Mouse (Mus musculus) heart, embryonic 15.5 days (tissue): ENCODE measurements around the gene Ubl7. TPM values are rescaled to one million over a fixed set of nuclear protein-coding genes. Genes with fewer than 3 reads are reported as not detected.

Experiments used
- ATAC-seq: fragments of 200-750 bp; cut with Nextera tagmentation; replicated peaks from 2 replicates; pipeline ENCODE4 v1.8.0; 2017; ENCODE audit warnings: low read depth, moderate TSS enrichment; ENCODE audit not compliant: insufficient number of reproducible peaks, insufficient read depth, low FRiP score
- H3K27ac ChIP-seq: fragments of 300-500 bp; sonication (generic); 2 replicates; pipeline ENCODE4 v1.5.1; 2015; ENCODE audit warnings: mild to moderate bottlenecking, inconsistent platforms
- H3K27me3 ChIP-seq: fragments of 300-500 bp; sonication (generic); 2 replicates; pipeline ENCODE4 v1.6.1; 2015; ENCODE audit warnings: inconsistent platforms
- H3K36me3 ChIP-seq: fragments of 300-500 bp; sonication (generic); 2 replicates; pipeline ENCODE4 v1.6.1; 2015; ENCODE audit warnings: mild to moderate bottlenecking, inconsistent platforms
- H3K4me1 ChIP-seq: fragments of 300-500 bp; sonication (generic); replicated peaks from 2 replicates; pipeline ENCODE4 v1.6.1; 2015; ENCODE audit warnings: inconsistent platforms
- H3K4me2 ChIP-seq: fragments of 300-500 bp; sonication (generic); 2 replicates; pipeline ENCODE4 v1.6.1; 2015; ENCODE audit warnings: inconsistent platforms, mild to moderate bottlenecking, moderate library complexity
- H3K4me3 ChIP-seq: fragments of 300-500 bp; sonication (generic); 2 replicates; pipeline ENCODE4 v1.5.1; 2015; ENCODE audit warnings: mild to moderate bottlenecking, inconsistent platforms
- H3K9ac ChIP-seq: fragments of 300-500 bp; sonication (generic); 2 replicates; pipeline ENCODE4 v1.6.1; 2015; ENCODE audit warnings: mild to moderate bottlenecking, inconsistent platforms
- H3K9me3 ChIP-seq: fragments of 300-500 bp; sonication (generic); replicated peaks from 2 replicates; pipeline ENCODE4 v1.6.1; 2016; ENCODE audit warnings: inconsistent platforms
- WGBS: fragments of 180-500 bp; shearing (Covaris S2); methylation state at CpG from one replicate; pipeline ENCODE4 v1.1.7; 2015; ENCODE audit warnings: mixed read lengths; 5-methylcytosine and 5-hydroxymethylcytosine counted together
- polyA plus RNA-seq: library from polyadenylated mRNA; unstranded; fragments of >200 nt; fragmentation: Nextera tagmentation; extraction: Ambion mirVana; gene quantifications from 2 replicates; pipeline ENCODE4 v1.2.1, GENCODE M21; 2015

Gene Ubl7
- polyA plus RNA-seq, 1 experiment from 2014 or later = 100 TPM

DNA sequence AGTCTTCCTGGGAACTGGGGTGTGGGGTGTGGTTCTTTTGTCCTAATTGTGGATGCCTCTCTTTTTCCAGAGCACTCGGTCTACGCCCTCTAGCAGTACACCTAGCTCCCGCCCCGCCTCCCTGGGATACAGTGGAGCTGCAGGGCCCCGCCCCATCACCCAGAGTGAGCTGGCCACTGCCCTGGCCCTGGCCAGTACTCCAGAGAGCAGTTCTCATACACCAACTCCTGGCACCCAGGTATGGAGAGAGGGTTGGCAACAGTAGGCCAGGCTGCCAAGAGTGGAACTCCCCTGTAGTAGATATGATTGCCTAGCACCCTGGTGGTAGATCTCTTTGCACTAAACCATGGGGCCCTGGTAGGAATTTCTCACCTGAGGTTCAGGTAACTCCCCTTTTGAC is 11.6 kb downstream of the Ubl7 start:
- 92% methylated on average over 5 of the region's 5 CpGs for WGBS
- H3K4me2 ChIP-seq = no peak overlapping the region
- H3K27ac ChIP-seq = no peak overlapping the region
- H3K4me1 ChIP-seq = no peaks in the 10 kb centered on the region
- H3K9ac ChIP-seq = no peak overlapping the region
- H3K27me3 ChIP-seq = no peaks in the 10 kb centered on the region
- H3K36me3 ChIP-seq = peaks cover 88% of the 10 kb centered on the region
- H3K9me3 ChIP-seq = no peaks in the 10 kb centered on the region
- no peak overlapping the region for H3K4me3 ChIP-seq
- no peak for ATAC-seq

DNA sequence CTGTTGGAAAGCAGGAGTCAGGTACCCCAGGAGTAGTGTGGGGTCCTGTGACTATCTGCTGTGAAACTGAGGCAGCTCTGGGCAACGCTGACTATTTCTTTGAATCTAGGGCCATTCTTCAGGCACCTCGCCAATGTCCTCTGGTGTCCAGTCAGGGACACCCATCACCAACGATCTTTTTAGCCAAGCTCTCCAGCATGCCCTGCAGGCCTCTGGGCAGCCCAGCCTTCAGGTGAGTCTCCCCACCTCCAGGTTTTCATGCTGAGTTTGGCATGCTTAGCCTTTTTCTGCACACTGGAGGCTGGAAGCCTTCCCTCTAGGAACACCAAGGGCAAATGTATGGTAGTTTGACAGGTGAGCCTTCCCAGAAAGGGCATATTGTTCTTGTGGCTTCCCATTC is 12.3 kb downstream of the Ubl7 start:
- Histone ChIP-seq H3K9me3 (no peaks in the 10 kb centered on the region), H3K27me3 (no peaks in the 10 kb centered on the region), H3K4me3 (no peak overlapping the region), H3K4me2 (no peak overlapping the region), H3K27ac (no peak overlapping the region), H3K9ac (no peak overlapping the region), H3K4me1 (no peaks in the 10 kb centered on the region), H3K36me3 (peaks cover 88% of the 10 kb centered on the region)
- no peak for ATAC-seq
- 84% methylated on average over 3 of the region's 3 CpGs for WGBS

DNA sequence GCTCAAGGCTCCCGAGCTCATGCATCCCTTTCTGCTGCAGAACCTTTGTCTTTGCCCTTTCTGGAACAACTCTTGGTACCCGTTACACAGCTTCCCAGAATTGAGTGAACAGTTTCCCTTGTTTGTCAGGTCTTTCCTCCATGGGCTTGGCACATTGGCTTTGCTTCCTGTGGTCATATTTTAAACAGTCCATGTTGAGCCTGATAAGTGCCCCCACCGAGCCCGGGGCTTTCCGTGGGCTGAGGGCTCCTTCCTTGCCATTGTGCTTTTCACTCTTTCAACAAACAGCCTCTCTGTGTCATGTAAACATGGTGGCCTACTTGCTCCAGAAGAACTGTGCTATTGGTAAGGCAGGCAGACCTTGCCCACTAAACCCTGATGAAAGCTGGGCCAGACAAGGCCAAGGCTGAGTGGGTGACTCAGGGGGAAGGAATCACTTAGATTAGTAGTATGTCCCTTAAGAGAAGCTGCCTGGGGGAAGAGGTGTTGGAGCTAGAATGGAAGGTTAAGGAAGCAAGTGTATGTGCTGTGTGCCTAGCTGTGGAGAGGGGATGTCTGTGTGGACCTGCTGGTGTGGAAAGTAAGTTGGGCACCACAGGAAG is 20.5 kb downstream of the Ubl7 start:
- Histone ChIP-seq H3K27me3 (no peaks in the 10 kb centered on the region), H3K9ac (no peak overlapping the region), H3K4me3 (no peak overlapping the region), H3K4me2 (no peak overlapping the region), H3K4me1 (no peaks in the 10 kb centered on the region), H3K27ac (no peak overlapping the region; the same call in 1 of the 2 replicates), H3K9me3 (no peaks in the 10 kb centered on the region), H3K36me3 (peaks cover 35% of the 10 kb centered on the region)
- no peak for ATAC-seq
- WGBS = 62% methylated on average over 5 of the region's 5 CpGs

DNA sequence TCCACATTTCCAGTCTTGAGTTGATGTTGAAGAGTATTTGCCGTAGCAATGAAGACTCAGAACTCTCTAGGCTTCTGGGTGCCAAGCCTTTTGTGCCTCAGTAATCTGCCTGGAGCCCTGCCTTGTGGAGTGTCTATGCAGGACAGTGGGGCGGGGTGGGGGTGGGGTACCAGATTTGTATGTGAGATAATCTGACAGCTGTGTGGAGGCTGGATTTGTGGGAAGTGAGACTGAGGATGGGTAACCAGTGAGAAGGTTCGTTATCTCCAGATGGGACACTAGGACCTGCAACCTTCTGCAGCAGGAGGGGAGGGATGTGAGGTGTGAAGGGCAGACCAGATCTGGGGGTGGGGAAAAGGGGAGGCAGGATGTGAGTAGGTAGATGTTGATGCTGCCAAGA is 21.5 kb downstream of the Ubl7 start:
- WGBS = 58% methylated on average over 3 of the region's 3 CpGs
- H3K4me3 ChIP-seq = no peak overlapping the region
- H3K9ac ChIP-seq = no peak overlapping the region
- no peak for ATAC-seq
- no peaks in the 10 kb centered on the region for H3K9me3 ChIP-seq
- H3K4me1 ChIP-seq = no peaks in the 10 kb centered on the region
- no peak overlapping the region for H3K4me2 ChIP-seq
- peaks cover 3% of the 10 kb centered on the region; the same call in 1 of the 2 replicates for H3K27me3 ChIP-seq
- H3K27ac ChIP-seq = no peak overlapping the region
- H3K36me3 ChIP-seq = peaks cover 27% of the 10 kb centered on the region

DNA sequence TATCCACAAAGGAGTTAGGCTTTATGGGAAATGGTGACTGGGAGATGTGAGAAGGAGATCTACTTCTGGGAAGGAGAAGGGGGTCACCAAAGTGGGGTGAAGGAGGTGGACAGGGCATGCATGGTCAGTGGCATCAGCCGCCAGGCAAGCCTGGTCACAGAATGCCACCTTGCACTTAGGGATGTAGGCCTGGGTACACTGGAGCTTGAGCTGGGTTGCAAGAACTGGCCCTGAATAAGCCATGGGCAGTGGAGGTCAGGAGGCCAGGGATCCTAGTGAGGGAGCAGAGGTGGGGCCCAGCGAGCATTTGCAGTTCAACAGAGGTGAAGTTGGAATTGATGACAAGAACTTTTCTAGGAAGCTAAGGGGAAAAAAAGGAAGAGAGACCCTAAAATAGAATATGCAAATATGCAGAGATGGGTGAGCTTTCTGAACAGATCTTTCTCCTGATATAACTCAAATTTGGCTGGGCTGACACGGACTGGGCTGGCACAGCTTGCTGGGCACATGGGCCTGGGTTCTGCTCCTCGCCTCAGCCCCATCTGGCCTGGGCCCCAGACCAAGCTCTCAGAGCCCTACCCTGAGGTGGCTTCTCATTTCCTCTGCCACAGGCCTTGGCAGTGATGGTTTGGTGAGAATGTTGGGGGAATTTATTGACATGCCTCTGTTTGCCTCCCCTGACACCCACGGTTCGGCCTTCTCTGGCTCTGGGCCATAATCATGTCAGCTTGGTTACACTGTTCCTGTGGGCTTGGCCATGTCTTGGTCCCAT is 22.2 kb downstream of the Ubl7 start:
- Histone ChIP-seq H3K4me2 (no peak overlapping the region), H3K9me3 (no peaks in the 10 kb centered on the region), H3K36me3 (peaks cover 20% of the 10 kb centered on the region), H3K9ac (no peak overlapping the region), H3K4me1 (no peaks in the 10 kb centered on the region), H3K27ac (no peak overlapping the region), H3K4me3 (no peak overlapping the region), H3K27me3 (peaks cover 11% of the 10 kb centered on the region)
- no peak for ATAC-seq
- WGBS = 70% methylated on average over 6 of the region's 6 CpGs

DNA sequence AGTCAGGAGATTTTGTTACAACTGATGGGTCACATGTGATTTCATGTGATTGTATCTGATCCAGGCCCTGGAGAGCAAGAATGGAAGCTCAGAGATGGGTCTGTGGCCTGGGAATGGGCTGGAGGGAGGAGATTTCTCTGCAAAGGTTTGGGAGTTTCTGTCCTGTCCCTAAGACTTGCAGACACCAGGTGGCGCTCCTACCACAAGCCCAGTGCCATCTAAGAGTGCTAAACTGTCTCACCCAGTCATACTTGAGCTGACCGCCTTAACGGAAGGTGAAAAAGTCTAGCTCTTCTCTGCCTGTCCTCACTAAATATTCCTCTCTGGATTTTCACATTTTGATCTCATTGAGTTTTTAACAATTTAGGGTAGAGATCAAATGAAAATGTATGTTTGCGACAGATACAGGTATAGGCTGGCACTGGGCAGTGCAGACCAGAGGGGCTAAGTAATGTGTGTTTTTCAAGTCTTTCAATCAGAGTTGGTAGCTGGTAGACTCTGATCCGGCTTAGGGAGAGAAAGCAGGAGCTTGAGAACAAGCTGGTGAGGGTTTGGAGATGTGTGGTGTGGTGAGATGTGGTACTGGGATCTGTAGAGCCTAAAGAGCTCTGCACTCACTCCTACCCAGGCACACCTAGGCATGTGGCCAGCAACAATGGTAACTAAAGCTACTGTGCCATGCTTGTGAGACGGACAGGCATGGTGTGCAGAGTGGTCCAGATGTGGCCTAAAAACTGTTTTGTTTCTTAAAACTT is 25.1 kb downstream of the Ubl7 start:
- Histone ChIP-seq H3K4me1 (peaks cover 17% of the 10 kb centered on the region), H3K4me3 (no peak overlapping the region), H3K9me3 (no peaks in the 10 kb centered on the region), H3K27ac (no peak overlapping the region), H3K4me2 (no peak overlapping the region), H3K27me3 (peaks cover 38% of the 10 kb centered on the region), H3K9ac (no peak overlapping the region), H3K36me3 (no peaks in the 10 kb centered on the region)
- 27% methylated on average over 6 of the region's 6 CpGs for WGBS
- no peak for ATAC-seq

DNA sequence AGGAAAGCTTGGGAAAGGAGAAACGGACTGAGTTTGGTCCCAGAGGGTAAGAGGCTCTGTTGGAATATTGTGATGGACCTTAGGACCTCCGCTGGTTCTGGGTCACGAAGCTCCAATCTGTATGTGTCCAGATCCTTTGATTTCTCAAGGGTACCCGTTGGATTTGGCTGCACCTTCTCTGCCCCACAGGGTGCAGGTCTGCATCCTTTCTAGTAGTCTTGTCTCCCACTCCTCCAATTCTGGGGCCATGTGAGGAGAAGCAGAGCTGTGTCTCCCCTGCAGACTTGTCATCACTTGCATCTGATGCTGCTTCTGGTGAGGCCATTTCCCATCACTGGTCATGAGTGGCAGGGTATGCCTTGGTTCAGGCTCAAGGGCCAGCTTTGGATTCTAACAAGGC is 26.4 kb downstream of the Ubl7 start:
- Histone ChIP-seq H3K4me2 (no peak overlapping the region), H3K4me1 (peaks cover 22% of the 10 kb centered on the region), H3K27me3 (peaks cover 51% of the 10 kb centered on the region), H3K9me3 (no peaks in the 10 kb centered on the region), H3K36me3 (no peaks in the 10 kb centered on the region), H3K9ac (no peak overlapping the region), H3K4me3 (no peak overlapping the region), H3K27ac (no peak overlapping the region)
- WGBS = 78% methylated on average over 4 of the region's 4 CpGs
- no peak for ATAC-seq

DNA sequence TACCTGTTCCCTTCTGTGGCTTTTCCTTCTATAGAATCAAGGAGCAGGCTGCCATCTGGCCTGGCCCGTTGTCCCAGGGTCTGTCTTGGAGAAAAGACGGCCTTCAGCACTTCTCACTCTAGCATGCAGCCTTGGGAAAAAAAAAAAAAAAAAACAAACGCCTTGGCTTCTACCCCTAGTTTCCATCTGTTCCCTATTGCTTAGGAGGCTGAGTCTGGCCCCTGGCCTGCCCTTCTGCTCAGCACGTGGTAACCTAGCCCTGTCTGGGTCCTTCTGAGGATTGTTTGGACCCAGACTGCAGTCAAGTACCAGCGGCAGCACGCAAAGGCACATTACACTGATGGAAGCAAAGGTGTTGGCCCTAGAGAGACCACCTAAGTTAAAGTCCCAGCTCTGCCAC is 26.9 kb downstream of the Ubl7 start:
- Histone ChIP-seq H3K4me3 (no peak overlapping the region), H3K27ac (no peak overlapping the region), H3K9me3 (no peaks in the 10 kb centered on the region), H3K9ac (no peak overlapping the region), H3K36me3 (no peaks in the 10 kb centered on the region), H3K4me1 (peaks cover 22% of the 10 kb centered on the region), H3K27me3 (peaks cover 55% of the 10 kb centered on the region), H3K4me2 (no peak overlapping the region)
- ATAC-seq = no peak
- WGBS = 61% methylated on average over 6 of the region's 6 CpGs

DNA sequence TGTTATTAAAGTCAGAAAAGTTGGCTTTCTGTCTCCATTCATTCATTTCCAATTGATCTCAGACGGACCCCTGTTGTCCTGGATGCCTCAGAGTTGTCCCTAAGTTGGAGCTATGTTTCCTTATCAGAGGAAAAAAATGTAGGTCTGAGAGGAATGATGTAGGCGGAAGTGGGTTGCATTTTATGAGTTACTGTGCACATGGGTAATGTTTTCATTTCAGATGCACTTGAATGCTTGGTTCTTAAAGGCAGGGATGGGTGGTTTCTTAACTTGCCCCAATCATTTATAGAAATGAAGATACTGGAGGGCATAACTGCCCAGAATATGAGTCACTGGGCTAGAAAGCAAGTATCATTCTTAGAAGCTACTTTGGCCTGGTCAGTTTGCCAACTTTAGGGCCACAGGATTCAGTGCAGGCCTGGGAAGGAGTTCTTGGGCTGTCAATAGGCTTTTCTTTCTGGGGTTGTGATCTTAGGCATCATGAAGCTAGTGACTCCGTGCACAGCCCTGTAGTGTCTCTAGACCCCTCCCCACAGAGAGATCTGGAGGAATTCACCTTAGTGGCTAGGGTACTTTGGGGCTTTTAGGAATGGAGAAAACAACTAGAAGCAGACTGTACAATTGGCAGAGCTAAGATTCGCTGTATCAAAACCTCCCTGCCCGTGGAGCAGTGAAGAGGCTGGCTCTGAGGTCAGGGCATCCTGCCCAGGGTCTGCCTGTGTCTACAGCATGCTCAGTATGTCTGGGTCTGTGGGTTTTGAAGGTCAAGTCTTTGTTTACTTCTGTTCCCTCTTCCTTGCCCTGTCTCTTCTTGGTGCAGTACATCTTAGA is 27.7 kb downstream of the Ubl7 start:
- no peak for ATAC-seq
- H3K4me2 ChIP-seq = no peak overlapping the region
- no peak overlapping the region for H3K9ac ChIP-seq
- no peak overlapping the region for H3K4me3 ChIP-seq
- H3K4me1 ChIP-seq = peaks cover 22% of the 10 kb centered on the region
- no peaks in the 10 kb centered on the region for H3K36me3 ChIP-seq
- WGBS = 71% methylated on average over 5 of the region's 5 CpGs
- no peak overlapping the region for H3K27ac ChIP-seq
- peaks cover 63% of the 10 kb centered on the region for H3K27me3 ChIP-seq
- H3K9me3 ChIP-seq = no peaks in the 10 kb centered on the region

DNA sequence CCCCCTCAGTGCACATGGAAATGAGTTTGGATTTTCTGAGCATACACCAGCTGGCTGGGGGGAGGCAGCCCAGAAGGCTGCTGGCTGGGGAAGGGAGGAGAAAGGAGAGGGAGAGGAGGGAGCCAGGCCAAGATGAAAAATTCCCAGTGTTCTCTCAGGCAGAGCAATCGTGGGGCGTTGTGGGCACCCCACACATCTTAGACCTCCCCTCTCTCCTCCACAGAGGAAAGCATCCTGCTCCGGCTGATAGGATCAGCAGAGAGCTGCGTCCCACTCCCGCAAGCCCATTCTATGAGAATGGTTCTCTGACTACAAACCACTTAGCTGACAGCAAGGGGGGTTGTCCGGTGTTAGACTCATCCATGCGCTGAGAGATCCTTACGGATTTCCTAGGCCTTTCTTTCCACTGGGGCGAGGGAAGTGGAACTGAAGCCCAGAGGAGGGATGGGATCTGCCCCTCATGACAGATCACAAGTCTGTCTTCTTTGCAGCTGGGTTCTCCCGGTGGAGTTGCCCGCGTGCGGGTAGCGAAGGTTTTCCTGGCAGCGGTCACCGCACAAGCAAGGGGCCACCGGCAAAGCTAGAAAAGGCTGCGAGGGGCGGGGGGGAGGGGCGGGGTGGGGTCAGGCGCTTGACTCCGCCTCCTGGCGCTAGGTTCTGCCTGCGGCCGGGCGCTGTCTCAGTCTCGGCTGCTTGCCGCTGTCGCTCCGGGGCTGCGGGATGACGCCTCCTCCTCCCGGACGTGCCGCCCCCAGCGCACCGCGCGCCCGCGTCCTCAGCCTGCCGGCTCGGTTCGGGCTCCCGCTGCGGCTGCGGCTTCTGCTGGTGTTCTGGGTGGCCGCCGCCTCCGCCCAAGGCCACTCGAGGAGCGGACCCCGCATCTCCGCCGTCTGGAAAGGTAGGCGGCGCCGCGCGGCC is 28.9 kb downstream of the Ubl7 start, which contains the start of gene Sema7a:
Gene Sema7a (plus strand): TSS at position 682 of the 918 bp plus-strand sequence.
- Histone ChIP-seq H3K27ac (peak within 1 kb of the TSS; percentile 47), H3K27me3 (peaks cover 67% of the 10 kb centered on the region), H3K4me3 (peak within 1 kb of the TSS; percentile 83), H3K36me3 (no peaks in the 10 kb centered on the region), H3K4me1 (peaks cover 22% of the 10 kb centered on the region), H3K4me2 (peak within 1 kb of the TSS; percentile 100), H3K9ac (peak within 1 kb of the TSS; percentile 74), H3K9me3 (no peaks in the 10 kb centered on the region)
- WGBS = 4% methylated on average over 60 of the region's 60 CpGs
- ATAC-seq = peak; percentile 76
